Mouse (Mus musculus) E14TG2a.4 (cell line): Measurements from ENCODE around the gene 2900011O08Rik.
A peak's percentile ranks its signal among the peaks of the same experiment; 100 is the strongest.

ENCODE experiments used
- H3K27me3 ChIP-seq: 2 replicates; pipeline ENCODE4 v1.6.1; 2014; ENCODE audit warnings: low read length, control low read depth; ENCODE audit not compliant: insufficient read depth
- H3K36me3 ChIP-seq: 2 replicates; pipeline ENCODE4 v1.6.1; 2014; ENCODE audit warnings: low read length, control low read depth; ENCODE audit not compliant: insufficient read depth
- H3K4me1 ChIP-seq: replicated peaks from 2 replicates; pipeline ENCODE4 v1.6.1; 2014; ENCODE audit warnings: low read depth, low read length, control low read depth
- H3K4me3 ChIP-seq: replicated peaks from 2 replicates; pipeline ENCODE4 v1.5.1; 2014; ENCODE audit warnings: mild to moderate bottlenecking, low read length
- H3K9me3 ChIP-seq: 2 replicates; pipeline ENCODE4 v1.6.1; 2014; ENCODE audit warnings: low read length, control low read depth
- CTCF ChIP-seq: conservative IDR thresholded peaks from 2 replicates; pipeline ENCODE4 v1.5.1; 2014; ENCODE audit warnings: low read length
- NANOG ChIP-seq: IDR thresholded peaks from 2 replicates; pipeline ENCODE4 v1.6.1; 2014; ENCODE audit warnings: borderline replicate concordance, low read length, mixed read lengths
- POU5F1 ChIP-seq: IDR thresholded peaks from 2 replicates; pipeline ENCODE4 v1.6.1; 2014; ENCODE audit warnings: low read length, borderline replicate concordance

The 2900011O08Rik gene

DNA sequence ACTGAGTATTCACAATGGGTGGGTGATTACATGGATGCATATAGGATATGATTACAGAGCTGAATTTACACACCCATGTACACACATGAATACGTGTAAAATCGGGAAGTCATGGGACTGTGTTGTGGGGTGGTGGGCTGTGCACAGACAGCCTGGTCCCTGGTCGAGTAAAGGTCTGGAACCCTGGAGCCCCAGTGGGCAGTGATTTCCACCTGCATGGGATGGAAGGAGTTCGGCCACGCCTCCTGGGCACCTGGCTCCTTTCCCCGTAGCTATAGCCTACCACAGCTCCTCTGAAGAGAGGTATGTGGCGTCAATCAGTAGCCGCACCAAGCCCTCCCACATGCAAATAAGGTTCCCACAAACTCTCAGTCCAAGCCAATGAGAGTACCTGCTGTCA lies 30.9 kb downstream of the 2900011O08Rik start:
- Histone ChIP-seq H3K4me3 (peak overlapping the region; percentile 50; the same call in 1 of the 2 replicates), H3K36me3 (peaks cover 4% of the 10 kb centered on the region; the same call in 1 of the 2 replicates), H3K4me1 (peaks cover 71% of the 10 kb centered on the region), H3K27me3 (no peaks in the 10 kb centered on the region), H3K9me3 (no peaks in the 10 kb centered on the region)
- TF ChIP-seq CTCF: no peak
- TF ChIP-seq NANOG: no peak
- no peak for TF ChIP-seq POU5F1

GRCm38 (mm10) chr16:14021166-14021822 lies 34.9 kb downstream of the 2900011O08Rik start:
- Histone ChIP-seq H3K9me3 (no peaks in the 10 kb centered on the region), H3K4me3 (peak overlapping the region; percentile 41), H3K36me3 (peaks cover under 1% of the 10 kb centered on the region; the same call in 1 of the 2 replicates), H3K4me1 (peaks cover 92% of the 10 kb centered on the region), H3K27me3 (no peaks in the 10 kb centered on the region)
- TF ChIP-seq NANOG: peak; percentile 79
- TF ChIP-seq POU5F1: no peak; the same call in 1 of the 2 replicates

DNA sequence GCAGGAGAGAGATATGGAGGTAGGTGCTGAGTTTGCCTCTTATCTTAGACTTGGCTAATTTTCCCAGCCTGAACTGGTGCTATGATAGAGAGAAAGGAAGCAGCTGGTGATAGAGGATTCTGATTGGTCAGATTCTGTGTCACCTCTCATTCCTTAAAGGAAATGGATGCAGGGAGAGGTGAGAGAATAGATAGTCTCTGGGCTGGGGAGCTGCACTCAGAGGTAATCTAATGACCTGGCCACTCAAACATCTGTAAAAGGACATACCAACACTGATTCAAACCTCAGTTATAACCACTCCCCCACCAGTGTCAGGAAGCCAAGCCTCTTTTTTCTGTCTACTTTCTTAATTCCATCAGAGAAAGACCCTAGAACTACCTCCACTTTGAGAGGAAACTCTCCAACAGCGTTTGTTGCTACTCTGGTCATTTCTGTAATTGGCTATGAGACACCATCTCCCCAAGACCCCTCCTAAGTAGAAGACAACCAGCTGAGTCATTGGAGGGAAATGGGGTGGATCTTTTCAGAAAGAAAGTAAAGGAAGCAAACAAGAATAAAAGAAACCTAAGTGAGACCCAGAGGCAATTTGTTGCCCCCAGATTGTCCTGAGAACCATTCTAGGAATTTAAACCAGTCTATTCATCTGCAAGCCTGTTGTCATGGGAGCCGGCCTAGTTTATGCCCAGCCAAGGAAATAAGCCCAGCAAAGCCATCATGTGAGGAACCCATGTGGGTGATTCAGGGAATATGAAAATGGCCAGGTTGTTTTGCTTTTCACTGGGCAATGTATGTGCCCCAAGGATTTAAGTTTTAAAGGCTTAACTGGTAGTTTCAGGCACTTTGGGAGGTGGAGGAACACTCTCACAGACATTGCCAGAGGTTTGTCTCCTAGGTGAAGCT lies 38.9 kb downstream of the 2900011O08Rik start:
- Histone ChIP-seq H3K36me3 (peaks cover 8% of the 10 kb centered on the region; the same call in 1 of the 2 replicates), H3K4me3 (no peak overlapping the region), H3K27me3 (no peaks in the 10 kb centered on the region), H3K4me1 (peaks cover 87% of the 10 kb centered on the region), H3K9me3 (no peaks in the 10 kb centered on the region)
- TF ChIP-seq NANOG: no peak
- TF ChIP-seq POU5F1: no peak
- TF ChIP-seq CTCF: no peak

- Histone ChIP-seq H3K4me3 (no peak overlapping the region), H3K27me3 (no peaks in the 10 kb centered on the region), H3K4me1 (peaks cover 69% of the 10 kb centered on the region), H3K36me3 (peaks cover 8% of the 10 kb centered on the region; the same call in 1 of the 2 replicates), H3K9me3 (no peaks in the 10 kb centered on the region)
- no peak for TF ChIP-seq NANOG
- TF ChIP-seq POU5F1: no peak
- no peak for TF ChIP-seq CTCF
These were observed 42.7 kb downstream of the 2900011O08Rik start for GRCm38 (mm10) chr16:14029072-14029471.

GRCm38 (mm10) chr16:14029851-14030250 lies 43.4 kb downstream of the 2900011O08Rik start:
- TF ChIP-seq CTCF: no peak
- TF ChIP-seq POU5F1: no peak
- TF ChIP-seq NANOG: no peak
- H3K36me3 ChIP-seq: peaks cover 8% of the 10 kb centered on the region; the same call in 1 of the 2 replicates
- no peaks in the 10 kb centered on the region for H3K9me3 ChIP-seq
- H3K4me1 ChIP-seq: peaks cover 62% of the 10 kb centered on the region
- H3K27me3 ChIP-seq: no peaks in the 10 kb centered on the region
- no peak overlapping the region for H3K4me3 ChIP-seq

- peaks cover 8% of the 10 kb centered on the region; the same call in 1 of the 2 replicates for H3K36me3 ChIP-seq
- H3K4me1 ChIP-seq: peaks cover 54% of the 10 kb centered on the region
- no peaks in the 10 kb centered on the region for H3K9me3 ChIP-seq
- no peak overlapping the region for H3K4me3 ChIP-seq
- no peaks in the 10 kb centered on the region for H3K27me3 ChIP-seq
- TF ChIP-seq CTCF: no peak
- no peak for TF ChIP-seq POU5F1
- no peak for TF ChIP-seq NANOG
These were observed 44.2 kb downstream of the 2900011O08Rik start for GRCm38 (mm10) chr16:14030650-14031049.

DNA sequence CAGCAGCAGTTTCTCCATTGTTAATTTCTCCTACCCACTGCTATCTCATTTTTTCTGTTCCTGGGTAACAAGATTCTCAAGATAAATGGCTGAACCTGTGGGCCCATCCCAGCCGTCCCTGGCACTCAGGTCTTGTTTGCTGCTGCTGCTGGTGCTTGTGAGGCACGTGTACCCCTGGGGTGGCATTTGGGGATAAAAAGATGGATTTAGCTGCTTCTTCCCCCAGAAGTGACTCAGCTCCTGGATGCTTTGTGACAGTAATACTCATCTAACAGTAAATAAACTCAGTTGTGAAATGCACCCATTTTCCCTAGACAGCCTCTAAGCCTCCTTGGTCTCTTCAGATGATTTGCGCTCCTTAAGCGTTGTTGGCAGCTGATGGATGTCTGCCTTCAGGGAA lies 46.7 kb downstream of the 2900011O08Rik start:
- Histone ChIP-seq H3K27me3 (no peaks in the 10 kb centered on the region), H3K9me3 (no peaks in the 10 kb centered on the region), H3K4me3 (no peak overlapping the region), H3K36me3 (no peaks in the 10 kb centered on the region), H3K4me1 (peaks cover 45% of the 10 kb centered on the region)
- TF ChIP-seq POU5F1 (no peak), NANOG (no peak), CTCF (no peak)

GRCm38 (mm10) chr16:14042421-14042820 lies 56.0 kb downstream of the 2900011O08Rik start:
- Histone ChIP-seq H3K9me3 (peaks cover 8% of the 10 kb centered on the region), H3K27me3 (no peaks in the 10 kb centered on the region), H3K4me3 (no peak overlapping the region), H3K4me1 (peaks cover 8% of the 10 kb centered on the region), H3K36me3 (peaks cover 4% of the 10 kb centered on the region; the same call in 1 of the 2 replicates)
- no peak for TF ChIP-seq NANOG
- no peak for TF ChIP-seq CTCF
- TF ChIP-seq POU5F1: no peak

- H3K36me3 ChIP-seq: peaks cover 7% of the 10 kb centered on the region; the same call in 1 of the 2 replicates
- H3K27me3 ChIP-seq: no peaks in the 10 kb centered on the region
- H3K4me3 ChIP-seq: no peak overlapping the region
- peaks cover 8% of the 10 kb centered on the region for H3K4me1 ChIP-seq
- peaks cover 8% of the 10 kb centered on the region for H3K9me3 ChIP-seq
- TF ChIP-seq POU5F1: no peak
- TF ChIP-seq CTCF: no peak
- TF ChIP-seq NANOG: peak; percentile 16; the same call in 1 of the 2 replicates
These were observed 58.3 kb downstream of the 2900011O08Rik start for GRCm38 (mm10) chr16:14044695-14045094.
